Mouse (Mus musculus) adrenal gland, adult 18-20 months (tissue): ENCODE results near the gene Hand1. TPM values are rescaled to one million over a fixed set of nuclear protein-coding genes. Genes with fewer than 3 reads are reported as not detected.

ENCODE experiments used
- DNase-seq, 2 experiments: peaks; one replicate each; pipeline ENCODE4 v3.0.0; 2021 to 2022; ENCODE audit warnings: low spot score in 2 of 2
- total RNA-seq, 2 experiments: library from RNA; stranded (reverse); gene quantifications; 1 replicate in 1 of 2; 2 replicates in 1 of 2; pipeline ENCODE4 v1.2.3; 2021

Gene Hand1
- total RNA-seq, 2 experiments from 2014 or later, result 6.7 to 9.4 TPM

DNA sequence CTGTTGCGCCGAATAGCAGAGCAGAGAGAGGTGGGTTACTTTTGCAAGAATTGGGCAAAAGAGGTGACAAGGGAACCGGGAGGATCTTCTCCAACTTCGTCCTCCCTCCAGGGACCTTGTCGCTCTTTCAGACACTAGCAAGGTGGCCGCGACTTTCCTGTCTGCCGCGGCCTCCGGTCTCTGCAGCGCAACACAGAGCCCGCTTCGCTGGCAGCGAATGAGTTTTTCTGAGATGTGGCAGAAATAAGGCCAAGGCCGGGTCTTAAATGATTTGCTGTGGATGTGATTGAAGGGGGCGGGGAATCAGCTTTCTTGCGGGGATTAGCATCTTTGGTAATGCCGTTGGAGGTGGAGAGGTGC lies 30.1 kb downstream of the Hand1 start:
- peak; percentile 40 to 49 for DNase-seq

DNA sequence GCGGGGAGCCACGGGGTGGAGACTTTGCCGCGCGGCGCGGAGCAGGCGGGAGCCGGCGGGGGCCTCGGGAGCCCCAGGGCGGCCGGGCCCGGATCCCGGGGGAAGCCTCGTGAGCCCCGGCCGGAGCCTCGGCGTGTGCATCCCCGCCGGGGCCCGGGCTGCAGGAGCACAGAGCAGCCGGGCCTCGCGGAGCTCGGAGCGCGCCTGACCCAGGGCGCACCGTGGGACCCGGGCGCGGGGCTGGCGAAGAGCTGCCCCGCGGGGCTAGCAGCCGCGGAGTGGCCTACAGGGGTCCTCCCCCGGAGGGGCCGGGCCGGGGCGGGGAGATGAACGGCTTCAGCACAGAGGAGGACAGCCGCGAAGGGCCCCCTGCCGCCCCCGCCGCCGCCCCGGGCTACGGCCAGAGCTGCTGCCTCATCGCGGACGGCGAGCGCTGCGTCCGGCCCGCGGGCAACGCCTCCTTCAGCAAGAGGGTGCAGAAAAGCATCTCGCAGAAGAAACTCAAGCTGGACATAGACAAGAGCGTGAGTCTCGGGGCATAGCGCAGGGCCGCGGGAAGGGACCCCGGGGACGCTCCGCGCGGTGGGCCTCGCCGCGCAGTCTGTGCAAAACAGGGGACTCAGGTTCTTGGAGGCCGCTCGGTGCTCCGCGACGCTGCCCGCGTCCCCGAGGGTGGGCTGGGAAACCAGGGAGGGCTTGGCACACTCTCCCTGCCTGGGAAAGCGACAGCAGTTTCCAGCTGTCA lies 30.7 kb downstream of the Hand1 start:
- DNase-seq, result peak; percentile 66 to 70

DNA sequence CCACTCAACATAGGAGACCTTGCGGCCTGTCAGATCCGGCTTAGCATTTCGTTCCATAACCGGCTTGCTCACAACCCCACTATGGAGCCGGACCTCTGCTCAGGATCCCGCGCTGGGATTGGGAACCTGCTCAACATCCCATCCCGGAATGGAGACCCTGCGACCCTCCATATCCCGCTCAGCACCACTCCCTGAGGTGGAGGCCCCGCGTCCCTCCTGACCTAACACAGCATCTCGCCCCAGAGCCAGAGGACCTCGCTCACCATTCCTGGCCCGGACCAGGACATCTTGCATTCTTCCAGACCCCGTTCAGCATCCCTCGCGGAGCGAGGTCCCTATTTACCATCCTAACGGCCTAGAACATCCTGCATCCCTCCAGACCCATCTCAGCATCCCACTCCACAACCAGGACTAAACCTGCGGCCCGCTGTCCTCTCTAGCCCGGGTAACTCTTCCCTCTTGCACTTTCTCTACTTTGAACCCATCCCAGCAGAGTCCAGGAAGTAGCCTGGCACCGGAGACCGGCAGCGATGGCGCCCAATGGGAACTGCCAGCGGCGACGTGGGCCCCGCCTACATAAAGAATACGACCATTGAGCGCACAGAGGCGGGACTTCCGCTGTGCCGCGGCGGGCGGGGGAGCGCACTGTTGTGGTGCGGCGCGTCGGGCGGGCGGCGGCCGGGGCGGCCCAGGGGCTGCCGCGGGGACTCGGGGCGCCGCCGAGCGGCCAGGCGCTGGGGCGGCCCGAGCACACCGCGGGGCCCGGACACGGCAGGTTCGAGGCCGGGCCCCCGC lies 31.4 kb downstream of the Hand1 start, which contains the start of gene Sap30l:
Gene Sap30l (plus strand): TSS at position 667 of the 795 bp plus-strand sequence.
- DNase-seq, result peak; percentile 94 to 97

DNA sequence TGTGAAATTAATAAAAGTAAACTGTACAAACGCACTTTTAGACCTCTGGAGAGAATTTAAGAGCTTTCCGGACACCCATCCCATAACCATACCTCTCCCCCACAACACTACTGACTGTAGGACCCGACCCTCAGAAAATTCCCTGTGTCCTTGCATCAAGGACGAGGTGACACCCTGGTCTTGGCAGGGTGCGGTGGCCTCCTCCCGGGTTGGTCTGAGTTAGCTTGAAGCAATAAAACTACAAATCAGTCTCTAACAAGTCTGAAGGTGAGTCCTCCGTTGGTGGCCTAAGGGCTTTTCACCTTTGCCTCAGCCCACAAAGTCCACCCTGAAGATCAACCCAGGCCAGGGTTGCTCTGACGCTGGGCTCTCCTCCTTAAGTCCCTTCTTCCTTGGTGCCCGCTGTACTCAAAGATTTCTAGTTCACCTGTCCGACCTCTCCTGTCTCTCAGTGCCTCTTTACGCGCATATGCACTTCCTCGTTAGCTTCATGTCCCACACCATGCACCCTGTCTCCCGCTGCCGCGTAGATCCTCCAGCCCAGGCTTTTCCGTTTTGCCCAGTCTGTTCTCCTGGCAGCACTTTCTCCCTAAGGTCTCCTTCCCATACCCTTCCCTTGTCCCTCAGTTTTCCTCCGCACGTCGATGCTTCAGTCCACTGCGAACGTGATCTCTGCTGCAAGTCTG lies 32.2 kb downstream of the Hand1 start:
- DNase-seq, result no peak

DNA sequence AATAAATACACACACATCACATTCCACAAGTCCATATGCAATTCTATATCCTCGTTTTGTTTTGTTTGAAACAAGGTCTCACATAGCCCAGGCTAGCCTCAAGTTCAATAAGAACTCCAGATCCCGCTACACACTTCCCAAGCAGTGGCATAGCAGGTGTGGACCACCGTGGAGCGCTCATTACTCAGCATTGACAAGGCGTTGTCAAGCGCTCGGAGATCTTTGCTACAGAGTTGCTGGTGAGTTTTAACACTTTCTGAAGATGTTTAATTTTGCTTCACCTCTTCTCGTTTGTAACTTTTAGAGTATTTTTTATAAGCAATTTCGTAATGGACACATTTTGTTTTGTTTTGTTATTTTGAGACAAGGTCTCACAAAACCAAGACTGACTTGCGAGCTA lies 33.2 kb downstream of the Hand1 start:
- DNase-seq, result no peak

DNA sequence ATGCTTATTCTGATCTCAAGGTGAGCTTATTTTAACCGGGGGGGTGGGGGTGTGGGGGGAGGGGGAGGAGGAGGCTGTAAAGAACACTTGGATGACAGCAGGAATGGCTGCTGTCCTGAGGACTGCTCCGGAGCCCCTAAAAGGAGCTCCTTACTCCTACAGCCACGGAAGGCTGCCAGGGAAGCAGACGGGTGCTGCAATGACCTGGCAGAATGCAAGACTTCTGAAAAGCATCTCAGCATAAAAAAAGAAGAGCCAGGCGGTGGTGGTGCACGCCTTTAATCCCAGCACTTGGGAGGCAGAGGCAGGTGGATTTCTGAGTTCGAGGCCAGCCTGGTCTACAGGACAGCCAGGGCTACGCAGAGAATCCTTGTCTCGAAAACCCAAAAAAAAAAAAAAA lies 34.8 kb downstream of the Hand1 start:
- no peak for DNase-seq

DNA sequence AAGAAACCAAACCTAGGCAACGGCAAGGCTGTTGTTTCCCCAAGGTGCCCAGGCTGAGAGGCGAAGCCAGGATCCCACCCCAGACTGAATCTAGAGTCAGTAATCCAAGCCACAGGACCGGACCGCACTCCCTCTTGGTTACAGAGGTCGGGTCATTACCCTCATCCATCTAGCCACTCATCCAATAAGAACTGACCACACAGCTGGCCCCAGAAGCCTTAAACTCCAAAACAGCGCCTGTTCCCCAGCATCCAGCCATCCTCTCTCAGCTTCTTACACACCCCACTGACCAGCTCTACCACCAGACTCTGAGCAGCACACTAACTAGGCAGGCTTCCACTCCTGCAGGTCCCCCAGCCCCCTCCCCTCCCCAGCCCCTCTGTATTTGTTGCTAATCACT lies 37.5 kb downstream of the Hand1 start:
- DNase-seq, result no peak

DNA sequence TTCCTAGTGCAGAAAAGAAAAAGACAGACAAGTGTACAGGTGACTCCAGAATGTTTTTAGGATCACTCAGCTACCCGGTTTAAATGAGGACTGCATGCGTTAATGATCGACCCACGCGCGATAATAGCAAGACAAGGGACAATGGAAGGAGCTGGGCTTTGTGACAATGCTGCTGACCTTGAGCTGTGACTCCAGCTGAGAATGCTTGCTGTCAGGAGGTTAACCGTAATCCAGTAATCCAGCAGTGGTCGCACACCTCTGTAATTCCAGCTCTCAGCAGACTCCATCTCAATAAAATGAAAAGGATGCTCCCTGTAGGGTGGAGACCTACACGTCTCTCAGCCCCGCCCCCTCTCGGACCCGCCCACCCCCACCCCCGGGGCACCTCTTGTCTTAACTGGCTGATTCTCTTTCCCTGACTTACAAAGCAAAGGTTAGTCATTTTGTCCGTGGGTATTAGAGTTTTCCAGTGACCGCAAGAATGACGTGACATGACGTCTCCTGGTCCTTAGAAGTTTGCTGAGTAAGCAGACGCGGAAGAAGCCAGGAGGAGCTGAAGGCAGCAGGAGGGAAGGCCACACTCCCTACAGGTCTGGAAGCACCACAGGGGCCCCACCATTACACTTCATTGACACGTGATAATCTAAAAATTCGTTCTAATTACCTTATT lies 41.6 kb downstream of the Hand1 start:
- DNase-seq, result no peak

DNA sequence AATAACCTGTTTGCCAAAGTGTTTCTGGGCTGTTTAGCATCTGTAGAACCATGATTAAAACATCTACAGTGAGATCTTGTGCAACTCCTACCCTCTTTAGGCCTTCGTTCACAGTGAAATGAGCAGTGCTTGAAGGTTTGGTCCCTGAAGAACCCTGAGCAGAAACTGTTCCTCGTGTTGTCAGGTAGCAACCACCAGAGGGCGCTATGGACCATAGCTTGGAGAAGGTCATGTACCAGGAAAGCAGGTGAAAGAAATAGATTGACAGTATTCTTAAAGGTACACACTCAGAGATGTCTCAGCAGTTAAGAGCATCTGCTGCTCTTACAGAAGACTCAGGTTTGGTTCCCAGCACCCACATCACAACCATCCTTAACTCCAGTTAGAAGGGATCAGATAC lies 44.7 kb downstream of the Hand1 start:
- peak; percentile 68 to 75 for DNase-seq

DNA sequence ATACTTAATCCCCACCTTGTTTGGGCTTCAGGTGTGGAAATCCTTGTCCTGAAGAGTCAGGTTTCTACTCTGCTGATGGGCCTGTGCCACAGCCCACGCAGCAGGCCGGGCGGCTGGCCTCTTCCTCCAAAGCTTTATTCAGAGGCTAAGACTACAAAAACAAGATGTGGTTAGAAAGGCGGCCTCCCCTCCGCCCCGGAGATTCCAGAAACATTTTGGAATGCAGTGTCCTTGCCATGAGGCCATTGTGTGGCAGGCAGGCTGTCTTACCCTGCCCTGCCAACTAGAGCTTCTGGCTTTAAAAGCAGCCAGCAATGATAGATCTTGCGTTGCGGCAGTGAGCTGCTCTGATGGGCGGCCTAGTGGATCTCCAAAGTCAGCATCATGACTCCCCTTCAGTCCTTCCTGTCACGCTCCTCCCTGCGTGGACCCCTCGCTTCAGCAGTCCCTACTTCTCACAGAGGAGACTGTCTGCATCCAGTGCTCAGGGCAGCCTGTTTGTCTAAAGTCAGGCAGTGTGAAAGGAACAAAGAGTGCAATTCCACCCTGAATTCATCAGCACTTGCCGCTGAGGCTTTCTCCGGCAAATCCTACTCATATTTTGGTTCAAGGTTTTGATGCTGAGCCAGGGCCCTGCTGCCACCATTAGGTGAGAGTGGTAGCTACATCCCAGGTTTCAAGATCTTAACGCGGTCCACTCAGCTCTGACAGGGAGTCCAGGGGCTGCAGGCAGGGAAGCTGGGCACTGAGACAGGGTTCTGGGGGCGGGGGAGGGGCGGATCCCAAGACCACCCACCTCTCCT lies 45.8 kb downstream of the Hand1 start:
- no peak for DNase-seq

DNA sequence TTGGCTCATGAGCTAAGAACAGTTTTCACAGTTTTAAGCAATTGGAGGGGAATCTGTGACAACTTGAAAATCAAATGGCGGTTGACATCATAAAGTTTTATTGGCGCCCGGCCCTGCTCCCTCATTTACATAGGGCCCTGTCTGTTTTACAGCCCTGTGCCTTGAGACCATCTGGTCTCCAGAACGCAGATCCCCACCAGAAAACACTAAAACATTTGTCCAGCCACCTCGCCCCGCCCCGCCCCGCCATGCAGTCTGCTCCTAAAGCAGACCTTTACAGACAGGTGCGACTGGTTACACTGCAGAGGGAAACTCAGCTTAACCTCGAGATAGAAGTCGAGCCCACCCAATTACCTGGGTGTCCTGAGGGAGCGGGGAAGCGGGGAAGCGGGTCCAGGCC lies 52.8 kb downstream of the Hand1 start:
- no peak for DNase-seq

Other genes starting within 250 kb of the Hand1 start
- gene Galnt10, start 187.4 kb downstream of the Hand1 start, total RNA-seq, result 10 to 100 TPM; 32.0 to 57.3 TPM
- gene Sap30l, start 31.2 kb downstream of the Hand1 start, total RNA-seq, result 10 to 100 TPM; 48.5 to 62.8 TPM
- gene Larp1, start 176.2 kb upstream of the Hand1 start, total RNA-seq, result 100 to 1,000 TPM in 1 of 2 experiments, 10 to 100 TPM in 1; 85.2 to 122 TPM